Mouse (Mus musculus) embryo, embryonic 11 days (tissue): ENCODE results near the gene Dynlt1f.
"Not testable (repeated sequence)": the region's sequence is repeated elsewhere in the genome, so short reads cannot be mapped to it uniquely, and the experiment has no call there.

Source experiments
- DNase-seq: peaks from one replicate; pipeline ENCODE4 v3.0.0-alpha.2; 2015

Gene Dynlt1f

GRCm38 (mm10) chr17:6661093-6661816, 5.6 kb upstream of the Dynlt1f start:
- DNase-seq: peak; percentile 31

GRCm38 (mm10) chr17:6660589-6660988, 4.9 kb upstream of the Dynlt1f start:
- DNase-seq: not testable (repeated sequence)

GRCm38 (mm10) chr17:6658801-6659200, 3.1 kb upstream of the Dynlt1f start, which contains the start of gene Sytl3:
Gene Sytl3 (plus strand): TSS chr17:6659093.
- not testable (repeated sequence) for DNase-seq

GRCm38 (mm10) chr17:6656471-6656870, 771 bp upstream of the Dynlt1f start:
- DNase-seq: not testable (repeated sequence)

GRCm38 (mm10) chr17:6655087-6655511, 601 bp downstream of the Dynlt1f start:
- DNase-seq: peak; percentile 92

GRCm38 (mm10) chr17:6653341-6653946, 2.3 kb downstream of the Dynlt1f start:
- not testable (repeated sequence) for DNase-seq

- DNase-seq: not testable (repeated sequence)
Observed at GRCm38 (mm10) chr17:6650904-6651565, 4.7 kb downstream of the Dynlt1f start.

- not testable (repeated sequence) for DNase-seq
Observed at GRCm38 (mm10) chr17:6647452-6647851, 8.2 kb downstream of the Dynlt1f start.

- not testable (repeated sequence) for DNase-seq
Observed at GRCm38 (mm10) chr17:6646841-6647240, 8.9 kb downstream of the Dynlt1f start.

- not testable (repeated sequence) for DNase-seq
Observed at GRCm38 (mm10) chr17:6645668-6646067, 10.0 kb downstream of the Dynlt1f start.

- not testable (repeated sequence) for DNase-seq
Observed at GRCm38 (mm10) chr17:6644673-6645072, 11.0 kb downstream of the Dynlt1f start.

- DNase-seq: not testable (repeated sequence)
Observed at GRCm38 (mm10) chr17:6644210-6644609, 11.5 kb downstream of the Dynlt1f start.

GRCm38 (mm10) chr17:6640771-6641429, 14.8 kb downstream of the Dynlt1f start:
- not testable (repeated sequence) for DNase-seq

- DNase-seq: not testable (repeated sequence)
Observed at GRCm38 (mm10) chr17:6640044-6640637, 15.6 kb downstream of the Dynlt1f start.

- not testable (repeated sequence) for DNase-seq
Observed at GRCm38 (mm10) chr17:6639486-6639885, 16.2 kb downstream of the Dynlt1f start.

- DNase-seq: not testable (repeated sequence)
Observed at GRCm38 (mm10) chr17:6638444-6638843, 17.3 kb downstream of the Dynlt1f start.

GRCm38 (mm10) chr17:6637434-6637833, 18.3 kb downstream of the Dynlt1f start:
- DNase-seq: not testable (repeated sequence)

GRCm38 (mm10) chr17:6636861-6637260, 18.8 kb downstream of the Dynlt1f start:
- DNase-seq: no peak

GRCm38 (mm10) chr17:6635781-6636180, 19.9 kb downstream of the Dynlt1f start:
- DNase-seq: not testable (repeated sequence)

GRCm38 (mm10) chr17:6632850-6633249, 22.9 kb downstream of the Dynlt1f start:
- DNase-seq: not testable (repeated sequence)

- not testable (repeated sequence) for DNase-seq
Observed at GRCm38 (mm10) chr17:6630398-6630797, 25.3 kb downstream of the Dynlt1f start.

GRCm38 (mm10) chr17:6624926-6625558, 30.7 kb downstream of the Dynlt1f start:
- DNase-seq: not testable (repeated sequence)
